Mouse (Mus musculus) gastrocnemius, postnatal 10 days (tissue): ENCODE data around the gene Tmprss15. TPM values are rescaled to one million over a fixed set of nuclear protein-coding genes. Genes with fewer than 3 reads are reported as not detected.

ENCODE experiments used
- total RNA-seq, 2 experiments: library from RNA; stranded (reverse); gene quantifications; 2 replicates each; pipeline ENCODE4 v1.2.3; 2021

The Tmprss15 gene
- total RNA-seq, 2 experiments from 2014 or later, result not detected

Other genes starting within 250 kb of the Tmprss15 start
- 10 to 100 TPM; 19.1 to 25.2 TPM for gene Chodl, start 160.1 kb downstream of the Tmprss15 start, total RNA-seq